Mouse (Mus musculus) T-helper 1 cell (primary cell): ENCODE data around the gene Ttll9.

Source experiments
- in situ Hi-C: fragments of 300-600 bp; cut with MboI, MseI; formaldehyde crosslinking; loops from one replicate; pipeline ENCODE4 v1.15.1; 2025; ENCODE audit warnings: high pct_unique_total_duplicates

Ttll9 gene

GRCm38 (mm10) chr2:152962091-152962793 lies at the start of gene Ttll9:
TSS of gene Ttll9 (plus strand) at chr2:152962485.
- in situ Hi-C loops = no loop called here

GRCm38 (mm10) chr2:152913471-152913870 lies 48.8 kb upstream of the Ttll9 start:
- in situ Hi-C loops = no loop called here

- in situ Hi-C loops = loop anchor here (5.0 kb wide), 2 partner anchors 108 to 228 kb away; no protein-coding TSS in a partner anchor
Observed at GRCm38 (mm10) chr2:152914310-152915120, 47.8 kb upstream of the Ttll9 start.

GRCm38 (mm10) chr2:152915453-152915852 lies 46.8 kb upstream of the Ttll9 start:
- in situ Hi-C loops = loop anchor here (5.0 kb wide), 2 partner anchors 107 to 227 kb away; no protein-coding TSS in a partner anchor

GRCm38 (mm10) chr2:152916111-152916510 lies 46.2 kb upstream of the Ttll9 start:
- in situ Hi-C loops = loop anchor here (5.0 kb wide), 2 partner anchors 106 to 226 kb away; no protein-coding TSS in a partner anchor

GRCm38 (mm10) chr2:152917671-152918070 lies 44.6 kb upstream of the Ttll9 start:
- in situ Hi-C loops = loop anchor here (5.0 kb wide), 2 partner anchors 105 to 225 kb away; no protein-coding TSS in a partner anchor

- in situ Hi-C loops = no loop called here
Observed at GRCm38 (mm10) chr2:152922376-152922775, 39.9 kb upstream of the Ttll9 start.

- in situ Hi-C loops = no loop called here
Observed at GRCm38 (mm10) chr2:152923621-152924020, 38.7 kb upstream of the Ttll9 start.

GRCm38 (mm10) chr2:152924128-152924527 lies 38.2 kb upstream of the Ttll9 start:
- in situ Hi-C loops = no loop called here

GRCm38 (mm10) chr2:152924543-152924942 lies 37.7 kb upstream of the Ttll9 start:
- in situ Hi-C loops = no loop called here

GRCm38 (mm10) chr2:152925189-152925872 lies 37.0 kb upstream of the Ttll9 start:
- in situ Hi-C loops = no loop called here

- in situ Hi-C loops = no loop called here
Observed at GRCm38 (mm10) chr2:152926896-152927295, 35.4 kb upstream of the Ttll9 start.

- in situ Hi-C loops = no loop called here
Observed at GRCm38 (mm10) chr2:152927371-152927770, 34.9 kb upstream of the Ttll9 start.

- in situ Hi-C loops = no loop called here
Observed at GRCm38 (mm10) chr2:152928219-152928987, 33.9 kb upstream of the Ttll9 start.

GRCm38 (mm10) chr2:152928988-152929370 lies 33.3 kb upstream of the Ttll9 start:
- in situ Hi-C loops = no loop called here

GRCm38 (mm10) chr2:152930276-152930675 lies 32.0 kb upstream of the Ttll9 start:
- in situ Hi-C loops = no loop called here

GRCm38 (mm10) chr2:152931456-152932160 lies 30.7 kb upstream of the Ttll9 start:
- in situ Hi-C loops = no loop called here

GRCm38 (mm10) chr2:152933048-152933447 lies 29.2 kb upstream of the Ttll9 start, which contains the start of gene Foxs1:
TSS of gene Foxs1 (minus strand) at chr2:152933208.
- in situ Hi-C loops = no loop called here

- in situ Hi-C loops = no loop called here
Observed at GRCm38 (mm10) chr2:152933614-152934013, 28.7 kb upstream of the Ttll9 start.

GRCm38 (mm10) chr2:152939846-152940245 lies 22.4 kb upstream of the Ttll9 start:
- in situ Hi-C loops = no loop called here

- in situ Hi-C loops = no loop called here
Observed at GRCm38 (mm10) chr2:152941106-152941505, 21.2 kb upstream of the Ttll9 start.
